Mouse (Mus musculus): ENCODE measurements around the gene Kat2a. TPM values are rescaled to one million over a fixed set of nuclear protein-coding genes. Genes with fewer than 3 reads are reported as not detected.

Gene Kat2a
- total RNA-seq, 2 experiments from 2014 or later, result 34.5 to 54.4 TPM

DNA sequence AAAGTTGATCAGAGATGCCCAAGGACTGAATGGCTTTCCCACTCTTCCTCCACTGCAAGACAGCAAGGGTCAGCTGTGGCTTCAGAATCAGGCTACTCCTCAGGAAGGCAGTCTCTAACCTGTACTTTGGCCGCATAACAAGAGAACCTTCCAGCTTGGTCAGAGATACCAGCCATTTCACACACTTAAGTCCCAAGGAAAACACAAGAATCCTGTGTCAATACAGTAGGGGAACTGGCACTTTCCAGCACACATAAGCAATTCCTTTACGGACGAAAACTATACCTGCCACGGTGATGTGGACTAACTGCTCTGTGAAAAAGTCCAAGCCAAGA is 24.4 kb upstream of the Kat2a start:
- ATAC-seq (replicated peaks; ENCODE audit: poor library complexity, severe bottlenecking), result no peak

GRCm38 (mm10) chr11:100735954-100736745 is 23.9 kb upstream of the Kat2a start:
- ATAC-seq (replicated peaks; ENCODE audit: poor library complexity, severe bottlenecking), result 0 out of 2 replicates have a peak, but pooled peaks have one; percentile 16

- ATAC-seq (replicated peaks; ENCODE audit: poor library complexity, severe bottlenecking), result no peak
Measured at GRCm38 (mm10) chr11:100735134-100735865, 23.0 kb upstream of the Kat2a start.

DNA sequence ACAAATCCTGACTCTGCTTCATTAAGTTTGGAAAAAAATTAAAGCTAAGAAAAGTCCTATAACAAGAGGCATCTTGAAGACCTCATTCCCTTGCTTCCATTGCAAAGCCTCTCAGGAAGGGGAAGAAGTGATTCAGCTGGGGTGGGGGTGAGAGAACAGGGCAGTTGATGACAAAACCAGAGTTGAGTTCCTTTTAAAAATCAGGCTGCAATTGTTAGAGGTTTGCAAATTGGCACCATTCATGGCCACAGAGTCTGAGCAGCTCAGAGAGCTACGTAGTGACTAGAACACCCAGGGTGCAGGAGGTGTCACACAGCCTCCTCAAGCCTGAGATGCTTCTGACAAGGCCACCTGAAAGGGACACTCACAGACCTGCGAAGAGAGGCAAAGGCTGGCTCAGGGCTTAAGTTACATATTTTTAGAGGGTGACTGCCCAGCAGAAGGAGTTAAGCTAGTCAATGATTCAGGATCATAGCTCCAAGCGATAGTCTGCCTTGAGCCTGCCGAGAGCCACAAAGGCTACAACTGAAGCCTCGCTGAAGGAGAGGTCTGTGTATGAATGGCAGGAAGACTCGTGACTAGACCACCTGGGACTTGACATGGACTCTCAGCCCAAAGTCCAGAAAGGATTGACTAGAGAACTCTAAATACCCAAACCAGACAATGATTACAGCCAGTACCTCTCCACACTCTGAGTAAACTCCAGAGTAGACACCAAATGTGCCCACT is 18.4 kb upstream of the Kat2a start:
- ATAC-seq (replicated peaks; ENCODE audit: poor library complexity, severe bottlenecking), result peak; percentile 37; the same call in 1 of the 2 replicates

GRCm38 (mm10) chr11:100729976-100730375 is 17.7 kb upstream of the Kat2a start:
- no peak for ATAC-seq (replicated peaks; ENCODE audit: poor library complexity, severe bottlenecking)

DNA sequence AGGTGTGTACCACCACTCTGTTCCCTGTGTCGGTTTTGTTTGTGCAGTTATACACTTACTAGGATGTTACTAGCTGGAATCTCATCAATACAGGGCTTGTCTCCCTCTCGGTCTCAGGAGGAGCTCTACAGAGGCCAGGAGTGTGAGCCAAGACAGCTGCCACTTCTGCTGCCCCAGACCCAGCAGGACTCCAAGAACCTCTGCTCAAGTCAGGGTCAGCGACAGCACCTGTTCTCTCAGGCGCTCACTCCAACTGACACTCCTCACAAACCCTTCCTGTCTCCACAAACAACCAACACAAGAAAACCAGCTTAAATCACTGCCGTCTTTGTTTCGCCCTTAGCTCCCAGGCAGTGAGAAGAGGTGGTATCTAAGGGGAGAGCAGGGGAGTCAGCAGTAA is 16.3 kb upstream of the Kat2a start:
- ATAC-seq (replicated peaks; ENCODE audit: poor library complexity, severe bottlenecking), result no peak

DNA sequence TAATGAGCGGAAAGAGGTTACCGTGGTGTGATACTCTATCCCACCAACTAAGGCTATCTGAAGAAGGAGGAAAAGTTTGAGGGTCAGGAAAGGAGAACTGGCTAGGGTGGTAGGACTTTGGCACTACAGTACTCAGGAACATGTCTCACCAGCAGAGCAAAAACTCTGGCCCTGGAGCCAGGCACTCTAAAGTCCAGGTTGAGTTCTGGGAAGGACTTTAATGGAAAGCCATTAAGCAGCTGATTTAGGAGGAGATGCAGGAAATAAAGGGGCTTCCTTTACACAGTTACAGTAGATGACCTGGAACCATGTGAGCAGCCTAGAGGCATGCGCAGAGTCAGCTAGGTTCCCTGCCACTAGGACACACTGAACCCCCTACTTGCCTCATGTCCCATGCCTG is 14.9 kb upstream of the Kat2a start:
- ATAC-seq (replicated peaks; ENCODE audit: poor library complexity, severe bottlenecking), result no peak

DNA sequence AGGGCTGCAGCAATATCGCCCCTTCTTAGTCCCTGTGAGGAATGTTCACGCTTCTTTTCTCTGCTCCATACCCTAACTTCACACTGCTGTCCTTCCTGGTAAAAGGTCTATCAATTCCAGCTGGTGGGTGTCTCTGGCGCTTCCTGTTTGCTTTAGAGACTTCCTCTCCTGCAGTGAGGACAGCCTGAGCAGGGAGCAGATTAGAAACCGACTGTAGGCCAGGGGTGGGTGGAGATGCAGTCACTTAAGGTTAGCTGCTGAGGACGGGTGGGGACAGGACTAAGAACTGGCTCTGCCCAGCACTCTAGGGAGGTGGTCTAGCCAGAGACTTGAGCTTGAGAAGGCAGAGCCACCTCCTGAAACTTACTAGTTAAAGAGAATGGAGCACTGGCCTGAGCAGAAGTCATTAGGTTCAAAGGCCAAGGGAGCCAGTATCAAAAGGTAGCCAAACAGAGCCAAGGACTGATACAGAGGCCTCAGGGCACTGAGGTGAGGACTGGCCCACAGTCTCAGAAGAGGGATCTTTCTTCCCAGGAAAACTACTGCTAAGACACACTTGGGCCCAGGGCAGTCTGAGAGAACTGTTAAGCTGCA is 12.8 kb upstream of the Kat2a start:
- ATAC-seq (replicated peaks; ENCODE audit: poor library complexity, severe bottlenecking), result peak; percentile 42

GRCm38 (mm10) chr11:100722493-100723028 is 10.3 kb upstream of the Kat2a start:
- no peak for ATAC-seq (replicated peaks; ENCODE audit: poor library complexity, severe bottlenecking)

DNA sequence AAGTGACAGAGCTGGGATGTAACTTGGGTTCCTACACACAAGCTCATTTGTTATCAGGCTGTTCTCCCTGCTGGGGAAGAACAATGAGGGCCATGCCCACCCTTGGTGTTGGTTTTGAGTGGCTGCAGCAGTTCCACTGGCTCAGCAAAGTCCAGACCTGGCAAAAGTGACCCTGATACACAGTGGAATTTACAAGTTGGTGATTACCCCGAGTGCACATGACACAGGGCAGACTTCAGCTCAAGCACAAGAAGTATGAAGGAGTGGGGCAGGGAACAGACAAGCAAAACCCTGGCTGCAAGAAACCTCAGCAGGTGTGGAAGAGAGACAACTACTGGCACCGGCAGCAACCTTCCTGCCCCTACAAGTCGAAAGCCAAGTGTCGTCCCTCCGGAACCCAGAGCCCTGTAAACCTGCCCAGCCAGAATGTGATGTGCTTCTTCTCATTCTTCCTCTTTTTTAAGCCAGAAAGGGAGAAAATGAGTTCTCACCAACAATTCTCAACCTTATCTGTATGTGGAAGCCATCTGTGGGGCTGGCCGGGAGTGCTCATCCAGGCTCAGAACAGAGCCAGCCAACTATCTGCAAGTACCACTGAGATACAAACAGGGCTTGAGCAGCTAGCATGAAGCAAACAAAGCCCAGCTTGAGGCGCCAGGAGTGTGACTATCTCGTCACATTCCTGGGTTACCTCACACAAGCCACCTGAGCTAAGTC is 9.7 kb upstream of the Kat2a start:
- ATAC-seq (replicated peaks; ENCODE audit: poor library complexity, severe bottlenecking), result peak; percentile 38; the same call in 1 of the 2 replicates

GRCm38 (mm10) chr11:100721254-100721653 is 9.0 kb upstream of the Kat2a start:
- ATAC-seq (replicated peaks; ENCODE audit: poor library complexity, severe bottlenecking), result peak; percentile 38

DNA sequence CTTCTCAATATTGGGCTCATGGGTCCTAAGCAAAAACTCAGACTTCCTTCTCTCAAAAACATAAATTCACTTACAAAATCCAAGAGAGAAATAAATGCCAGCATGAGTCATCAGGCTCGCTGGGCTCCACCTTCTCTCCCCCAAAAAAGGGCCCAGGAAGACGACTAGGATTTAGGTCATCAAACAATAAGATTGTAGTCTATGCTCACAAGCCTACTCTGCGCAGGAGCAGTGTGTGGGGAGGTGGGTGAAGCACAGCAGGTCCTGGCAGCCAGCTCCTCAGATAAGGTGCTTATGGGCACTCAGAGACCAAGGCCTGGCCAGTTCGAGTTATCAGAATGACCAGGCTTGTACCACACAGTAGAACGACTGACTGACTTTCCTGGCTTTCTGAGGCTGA is 8.1 kb upstream of the Kat2a start:
- ATAC-seq (replicated peaks; ENCODE audit: poor library complexity, severe bottlenecking), result no peak

- no peak for ATAC-seq (replicated peaks; ENCODE audit: poor library complexity, severe bottlenecking)
Measured at GRCm38 (mm10) chr11:100719893-100720292, 7.6 kb upstream of the Kat2a start.

GRCm38 (mm10) chr11:100719312-100719711 is 7.0 kb upstream of the Kat2a start:
- ATAC-seq (replicated peaks; ENCODE audit: poor library complexity, severe bottlenecking), result no peak

DNA sequence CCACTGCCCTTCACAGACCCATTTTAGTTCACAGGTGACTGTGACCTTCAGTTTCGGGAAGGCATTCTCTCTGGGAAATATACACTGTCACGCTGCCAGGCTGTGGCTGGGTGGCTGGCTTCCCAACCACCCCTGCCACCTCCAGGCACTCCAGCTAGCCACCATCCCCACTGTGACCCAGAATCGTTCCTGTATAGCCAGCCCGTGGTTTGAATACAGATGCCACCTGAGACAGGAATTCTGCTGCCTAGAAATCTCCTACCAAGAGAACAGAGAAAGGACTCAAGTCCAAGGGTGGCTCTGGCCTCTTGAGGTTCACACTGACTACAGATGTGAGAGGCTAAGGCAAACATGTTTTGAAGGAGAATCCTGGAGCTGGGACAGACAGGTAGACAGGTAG is 6.6 kb upstream of the Kat2a start:
- ATAC-seq (replicated peaks; ENCODE audit: poor library complexity, severe bottlenecking), result no peak

DNA sequence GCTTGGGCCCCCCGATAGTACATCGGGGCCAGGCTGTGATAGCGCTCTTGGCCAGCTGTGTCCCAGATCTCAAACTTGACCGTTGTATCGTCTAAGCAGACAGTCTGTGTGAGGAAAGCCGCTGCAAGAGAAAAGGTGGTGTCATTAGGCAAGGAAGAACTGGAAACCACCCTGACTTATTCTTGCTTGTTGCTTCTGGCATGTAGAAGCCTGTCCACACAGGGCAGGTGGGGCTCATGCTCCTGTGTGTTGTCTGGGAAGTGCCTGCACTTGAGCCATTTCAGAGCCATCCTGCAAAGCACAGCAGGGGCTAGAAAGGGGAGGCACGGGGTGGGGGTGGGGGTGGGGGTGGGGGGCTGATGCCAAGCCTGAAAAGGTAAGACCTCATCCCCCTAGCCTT is 6.2 kb upstream of the Kat2a start:
- ATAC-seq (replicated peaks; ENCODE audit: poor library complexity, severe bottlenecking), result no peak

DNA sequence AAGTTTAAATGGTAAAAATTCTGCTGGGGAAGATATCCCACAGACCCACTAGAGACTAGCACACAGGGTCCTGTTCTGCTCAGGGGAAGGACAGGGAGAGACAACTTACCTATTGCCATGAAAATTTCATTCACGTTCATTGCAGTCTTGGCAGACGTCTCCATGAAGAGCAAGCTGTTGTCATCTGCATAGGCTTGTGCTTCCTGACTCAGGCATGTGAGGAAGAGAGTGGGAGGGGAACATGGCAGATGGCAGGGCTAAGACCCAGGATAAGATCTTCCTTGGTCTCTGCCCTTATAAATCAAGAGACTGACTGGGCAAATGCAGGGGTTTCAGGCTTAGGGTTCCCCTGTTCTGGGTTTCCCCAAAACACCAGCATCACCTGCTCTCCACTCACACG is 4.4 kb upstream of the Kat2a start:
- ATAC-seq (replicated peaks; ENCODE audit: poor library complexity, severe bottlenecking), result no peak

DNA sequence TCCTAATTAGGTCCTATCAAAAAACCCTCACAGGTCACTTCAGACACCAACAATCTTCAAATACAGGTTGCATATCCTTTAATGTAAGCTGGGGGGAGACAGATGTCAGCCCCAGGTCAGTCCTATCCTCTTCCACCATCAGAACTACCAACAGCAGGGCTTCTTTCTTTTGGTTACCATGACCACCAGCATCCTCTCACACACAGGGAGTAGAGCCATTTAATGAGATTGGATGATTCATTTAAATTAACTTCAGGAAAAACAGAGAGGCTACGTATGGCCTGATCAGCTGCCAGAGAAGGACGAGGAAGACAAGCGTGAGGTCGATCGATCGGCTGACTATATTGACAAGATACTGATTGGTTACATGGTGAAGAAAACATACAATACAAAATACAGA is 2.7 kb upstream of the Kat2a start:
- no peak for ATAC-seq (replicated peaks; ENCODE audit: poor library complexity, severe bottlenecking)

DNA sequence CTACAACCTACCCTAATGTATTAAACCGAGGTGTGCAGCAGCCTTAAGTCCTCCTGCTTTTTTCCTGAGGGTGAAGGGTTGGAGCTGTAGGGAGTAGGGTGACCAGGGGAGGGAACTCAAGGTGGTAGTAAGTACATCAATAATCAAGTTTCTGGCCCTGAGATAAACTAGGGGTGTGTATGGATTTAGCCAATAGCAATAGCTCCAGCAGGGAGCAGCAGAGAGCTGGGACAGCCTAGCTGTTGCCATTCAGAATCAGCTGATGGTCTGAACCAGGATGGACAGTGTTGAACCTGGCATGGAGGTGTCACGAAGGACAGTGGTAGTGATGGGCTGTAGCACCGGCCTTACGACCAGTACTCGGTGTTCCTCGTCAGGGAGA is 2.3 kb upstream of the Kat2a start:
- peak; percentile 58 for ATAC-seq (replicated peaks; ENCODE audit: poor library complexity, severe bottlenecking)

Data from granulocyte monocyte progenitor cell, adult 5-6 weeks (primary cell).